Mouse (Mus musculus) megakaryocyte, embryonic 14.5 days (primary cell): ENCODE data around the gene 1600002K03Rik. TPM values are rescaled to one million over a fixed set of nuclear protein-coding genes. Genes with fewer than 3 reads are reported as not detected.

Experiments used
- H3K27me3 ChIP-seq: replicated peaks from 2 replicates; pipeline ENCODE3; 2012; ENCODE audit warnings: inconsistent platforms
- H3K36me3 ChIP-seq: replicated peaks from 2 replicates; pipeline ENCODE3; 2012; ENCODE audit warnings: low read length, inconsistent platforms, mixed read lengths
- H3K4me1 ChIP-seq: 2 replicates; pipeline ENCODE4 v1.6.1; 2012; ENCODE audit warnings: inconsistent platforms
- H3K4me3 ChIP-seq: replicated peaks from 2 replicates; pipeline ENCODE3; 2012; ENCODE audit warnings: moderate library complexity, mild to moderate bottlenecking, inconsistent platforms
- H3K9me3 ChIP-seq: 2 replicates; pipeline ENCODE4 v1.6.1; 2012; ENCODE audit warnings: inconsistent platforms
- FLI1 ChIP-seq: IDR thresholded peaks from 2 replicates; pipeline ENCODE4 v1.6.1; 2012; ENCODE audit warnings: low read length, inconsistent platforms, mixed read lengths
- GATA1 ChIP-seq: IDR thresholded peaks from 3 replicates; pipeline ENCODE4 v1.6.1; 2012; ENCODE audit warnings: mixed read lengths, low read length, inconsistent platforms, borderline replicate concordance
- polyA plus RNA-seq: library from polyadenylated mRNA; stranded (reverse); fragments of >175 nt; gene quantifications from 2 replicates; pipeline ENCODE4 v1.2.3, GENCODE M21; 2012; ENCODE audit warnings: low replicate concordance; ENCODE audit not compliant: insufficient read depth

Gene 1600002K03Rik
- polyA plus RNA-seq, 1 experiment = 7.7 TPM

- peaks cover 10% of the 10 kb centered on the region for H3K27me3 ChIP-seq
- peaks cover 67% of the 10 kb centered on the region for H3K4me1 ChIP-seq
These were observed 37.6 kb upstream of the 1600002K03Rik start for GRCm38 (mm10) chr10:80135161-80135560.

GRCm38 (mm10) chr10:80135641-80136040, 37.1 kb upstream of the 1600002K03Rik start:
- H3K4me1 ChIP-seq = peaks cover 72% of the 10 kb centered on the region
- H3K27me3 ChIP-seq = peaks cover 10% of the 10 kb centered on the region
- H3K9me3 ChIP-seq = no peaks in the 10 kb centered on the region
- no peak for TF ChIP-seq GATA1
- no peak for TF ChIP-seq FLI1
- no peak overlapping the region for H3K4me3 ChIP-seq
- peaks cover 58% of the 10 kb centered on the region for H3K36me3 ChIP-seq

More at GRCm38 (mm10) chr10:80135161-80135560, 37.6 kb upstream of the 1600002K03Rik start:
- Histone ChIP-seq H3K9me3 (no peaks in the 10 kb centered on the region), H3K4me3 (no peak overlapping the region), H3K36me3 (peaks cover 63% of the 10 kb centered on the region)
- no peak for TF ChIP-seq GATA1
- no peak for TF ChIP-seq FLI1

GRCm38 (mm10) chr10:80136179-80136951, 36.4 kb upstream of the 1600002K03Rik start:
- peaks cover 50% of the 10 kb centered on the region for H3K36me3 ChIP-seq
- TF ChIP-seq GATA1 = no peak
- no peak for TF ChIP-seq FLI1
- H3K27me3 ChIP-seq = peaks cover 10% of the 10 kb centered on the region
- no peak overlapping the region for H3K4me3 ChIP-seq
- H3K4me1 ChIP-seq = peaks cover 73% of the 10 kb centered on the region
- no peaks in the 10 kb centered on the region for H3K9me3 ChIP-seq

- Histone ChIP-seq H3K4me3 (peak overlapping the region; percentile 59), H3K9me3 (no peaks in the 10 kb centered on the region), H3K27me3 (peaks cover 10% of the 10 kb centered on the region)
These were observed 35.7 kb upstream of the 1600002K03Rik start for GRCm38 (mm10) chr10:80136952-80137625.

GRCm38 (mm10) chr10:80137626-80138552, 34.9 kb upstream of the 1600002K03Rik start:
- H3K9me3 ChIP-seq = no peaks in the 10 kb centered on the region
- TF ChIP-seq GATA1 (no peak), FLI1 (no peak)
- H3K36me3 ChIP-seq = peaks cover 38% of the 10 kb centered on the region
- peaks cover 66% of the 10 kb centered on the region for H3K4me1 ChIP-seq
- H3K4me3 ChIP-seq = peak overlapping the region; percentile 95
- peaks cover 10% of the 10 kb centered on the region for H3K27me3 ChIP-seq

More at GRCm38 (mm10) chr10:80136952-80137625, 35.7 kb upstream of the 1600002K03Rik start:
- no peak for TF ChIP-seq FLI1
- no peak for TF ChIP-seq GATA1
- Histone ChIP-seq H3K4me1 (peaks cover 66% of the 10 kb centered on the region), H3K36me3 (peaks cover 43% of the 10 kb centered on the region)

GRCm38 (mm10) chr10:80138553-80139438, 33.9 kb upstream of the 1600002K03Rik start, which contains the start of gene Atp5d:
Gene Atp5d (plus strand): TSS chr10:80138632.
- peaks cover 36% of the 10 kb centered on the region for H3K36me3 ChIP-seq
- no peaks in the 10 kb centered on the region for H3K9me3 ChIP-seq
- peaks cover 66% of the 10 kb centered on the region for H3K4me1 ChIP-seq
- TF ChIP-seq FLI1 (no peak), GATA1 (no peak)
- peaks cover 10% of the 10 kb centered on the region for H3K27me3 ChIP-seq
- H3K4me3 ChIP-seq = peak within 1 kb of the TSS; percentile 95

GRCm38 (mm10) chr10:80139439-80139775, 33.3 kb upstream of the 1600002K03Rik start:
- Histone ChIP-seq H3K27me3 (peaks cover 10% of the 10 kb centered on the region), H3K4me1 (peaks cover 68% of the 10 kb centered on the region), H3K4me3 (peak overlapping the region; percentile 95), H3K9me3 (no peaks in the 10 kb centered on the region), H3K36me3 (peaks cover 36% of the 10 kb centered on the region)
- TF ChIP-seq GATA1 (no peak), FLI1 (no peak)

GRCm38 (mm10) chr10:80139975-80140665, 32.6 kb upstream of the 1600002K03Rik start:
- peaks cover 75% of the 10 kb centered on the region for H3K4me1 ChIP-seq
- peak overlapping the region; percentile 98 for H3K4me3 ChIP-seq
- no peaks in the 10 kb centered on the region for H3K9me3 ChIP-seq
- TF ChIP-seq FLI1 (no peak), GATA1 (no peak)
- peaks cover 10% of the 10 kb centered on the region for H3K27me3 ChIP-seq
- H3K36me3 ChIP-seq = peaks cover 36% of the 10 kb centered on the region

- Histone ChIP-seq H3K4me3 (peak within 1 kb of the TSS; percentile 98), H3K9me3 (no peaks in the 10 kb centered on the region)
These were observed 32.1 kb upstream of the 1600002K03Rik start, which contains the start of gene Cbarp for GRCm38 (mm10) chr10:80140666-80141035. Gene Cbarp (minus strand): TSS chr10:80140835.

More at GRCm38 (mm10) chr10:80140666-80141035, 32.1 kb upstream of the 1600002K03Rik start, which contains the start of gene Cbarp:
- H3K36me3 ChIP-seq = peaks cover 37% of the 10 kb centered on the region
- H3K4me1 ChIP-seq = peaks cover 81% of the 10 kb centered on the region
- TF ChIP-seq GATA1 (no peak), FLI1 (no peak)
- H3K27me3 ChIP-seq = peaks cover 10% of the 10 kb centered on the region
